Mouse (Mus musculus) thymus, adult 2 months (tissue): Measurements from ENCODE around the gene Zcchc14.

Experiments used
- CTCF ChIP-seq: fragments of 200-500 bp; IDR thresholded peaks from 2 replicates; pipeline ENCODE4 v1.5.1; 2012; ENCODE audit warnings: mild to moderate bottlenecking, control low read depth, low read length, moderate library complexity, borderline replicate concordance; ENCODE audit not compliant: control insufficient read depth, poor library complexity, insufficient read depth; ENCODE audit errors: extremely low read depth
- POLR2A ChIP-seq: fragments of 200-500 bp; IDR thresholded peaks from 2 replicates; pipeline ENCODE4 v1.6.1; 2012; ENCODE audit warnings: mild to moderate bottlenecking, low read length, control low read depth, moderate library complexity; ENCODE audit not compliant: control insufficient read depth, poor library complexity, insufficient read depth; ENCODE audit errors: extremely low read depth

DNA sequence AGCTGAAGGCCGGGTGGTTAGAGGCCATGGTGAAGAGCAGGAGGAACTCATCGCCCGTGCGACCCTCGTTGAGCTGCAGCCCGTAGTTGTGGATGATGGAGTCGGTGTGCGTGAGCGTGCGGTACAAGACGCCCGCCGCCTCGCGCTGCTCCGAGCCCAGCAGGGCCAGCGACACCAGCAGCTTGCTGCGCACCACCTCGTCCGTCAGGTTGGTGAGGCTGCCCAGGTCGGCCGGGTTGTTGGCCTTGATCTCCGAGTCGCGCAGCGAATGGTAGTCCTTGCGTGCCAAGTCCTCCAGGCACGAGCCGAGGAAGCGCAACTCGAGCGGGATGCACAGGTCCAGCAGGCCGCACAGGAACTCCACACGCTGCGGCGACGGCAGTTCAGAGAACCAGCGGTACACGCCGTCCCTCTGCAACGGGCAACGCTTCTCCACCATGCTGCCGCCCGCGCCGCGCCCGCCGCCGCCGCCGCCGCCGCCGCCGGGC lies 783 bp downstream of the Zcchc14 start:
- TF ChIP-seq CTCF: no peak
- no peak for TF ChIP-seq POLR2A
